Mouse (Mus musculus) telencephalon, adult 2 months (tissue): ENCODE measurements around the gene Sec14l3.
"Not testable (repeated sequence)": the region's sequence is repeated elsewhere in the genome, so short reads cannot be mapped to it uniquely, and the experiment has no call there.

Source experiments
- DNase-seq: peaks from one replicate; pipeline ENCODE4 v3.0.0-alpha.2; 2011; ENCODE audit warnings: low read depth, low spot score

Gene Sec14l3

DNA sequence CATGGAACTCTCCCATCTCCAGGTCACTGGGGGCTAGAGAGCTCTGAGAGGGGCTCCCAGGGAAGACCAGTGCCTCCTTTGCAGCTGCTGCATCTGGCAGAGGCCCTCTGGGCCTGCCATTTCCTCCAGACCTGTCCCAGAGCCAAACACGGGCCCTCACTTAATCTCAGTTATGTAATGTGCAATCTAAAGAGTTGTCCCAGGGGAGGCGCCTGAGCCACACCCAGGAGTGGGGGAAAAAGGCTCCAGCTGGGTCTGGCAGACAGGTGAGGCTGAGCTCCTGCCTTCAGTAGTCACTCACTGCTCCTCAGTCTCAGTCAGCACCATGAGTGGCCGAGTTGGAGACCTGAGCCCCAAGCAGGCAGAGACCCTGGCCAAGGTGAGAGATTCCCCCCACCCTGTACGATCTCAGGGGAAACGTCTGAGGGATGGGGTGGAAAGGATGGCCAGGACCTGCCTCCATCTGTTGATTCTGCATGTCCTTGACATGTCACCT lies at the start of gene Sec14l3:
Gene Sec14l3 (plus strand): TSS at position 215 of the 496 bp plus-strand sequence.
- DNase-seq, result no peak

- DNase-seq, result not testable (repeated sequence)
Measured at GRCm38 (mm10) chr11:4015796-4016195, 48.8 kb upstream of the Sec14l3 start.

GRCm38 (mm10) chr11:4022111-4022510 lies 42.5 kb upstream of the Sec14l3 start:
- DNase-seq, result not testable (repeated sequence)

DNA sequence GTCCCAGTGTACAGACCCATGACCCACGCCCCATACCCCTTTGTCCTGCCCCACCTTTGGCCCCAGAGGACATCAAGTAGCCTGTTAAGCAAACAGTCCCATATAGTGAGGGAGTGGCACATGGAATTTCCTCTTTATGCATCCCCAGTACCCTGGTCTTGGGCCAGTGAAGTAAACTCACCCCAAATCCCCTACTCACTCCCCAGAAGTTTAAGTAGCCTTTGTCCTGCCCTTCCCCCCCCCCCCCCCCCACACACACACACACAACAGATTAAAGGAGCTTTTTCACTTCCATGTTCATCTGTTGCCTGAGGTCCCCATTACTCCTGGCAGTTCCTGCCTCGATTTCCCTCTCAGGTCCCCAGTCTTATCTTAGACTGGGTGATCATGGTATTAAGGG lies 41.3 kb upstream of the Sec14l3 start:
- no peak for DNase-seq

DNA sequence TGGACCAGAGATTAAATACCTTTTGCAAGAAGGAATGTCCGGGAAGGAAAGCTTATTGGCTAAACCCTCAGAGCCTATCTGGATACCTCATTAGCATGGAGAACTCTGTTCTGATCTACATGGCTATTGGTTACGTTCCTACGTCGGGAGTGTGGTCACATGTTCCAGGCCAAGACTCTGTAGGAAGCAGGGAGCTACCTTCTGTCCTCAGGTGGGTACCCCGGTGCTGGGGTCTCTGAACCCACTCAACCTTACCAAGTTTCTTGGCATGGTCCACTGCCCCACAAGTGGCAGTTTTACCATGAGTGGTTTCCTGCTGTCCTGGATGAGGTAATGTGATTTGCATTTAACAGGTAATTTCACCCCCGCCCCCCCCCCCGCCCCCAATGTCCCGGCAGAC lies 37.6 kb upstream of the Sec14l3 start:
- DNase-seq, result no peak

DNA sequence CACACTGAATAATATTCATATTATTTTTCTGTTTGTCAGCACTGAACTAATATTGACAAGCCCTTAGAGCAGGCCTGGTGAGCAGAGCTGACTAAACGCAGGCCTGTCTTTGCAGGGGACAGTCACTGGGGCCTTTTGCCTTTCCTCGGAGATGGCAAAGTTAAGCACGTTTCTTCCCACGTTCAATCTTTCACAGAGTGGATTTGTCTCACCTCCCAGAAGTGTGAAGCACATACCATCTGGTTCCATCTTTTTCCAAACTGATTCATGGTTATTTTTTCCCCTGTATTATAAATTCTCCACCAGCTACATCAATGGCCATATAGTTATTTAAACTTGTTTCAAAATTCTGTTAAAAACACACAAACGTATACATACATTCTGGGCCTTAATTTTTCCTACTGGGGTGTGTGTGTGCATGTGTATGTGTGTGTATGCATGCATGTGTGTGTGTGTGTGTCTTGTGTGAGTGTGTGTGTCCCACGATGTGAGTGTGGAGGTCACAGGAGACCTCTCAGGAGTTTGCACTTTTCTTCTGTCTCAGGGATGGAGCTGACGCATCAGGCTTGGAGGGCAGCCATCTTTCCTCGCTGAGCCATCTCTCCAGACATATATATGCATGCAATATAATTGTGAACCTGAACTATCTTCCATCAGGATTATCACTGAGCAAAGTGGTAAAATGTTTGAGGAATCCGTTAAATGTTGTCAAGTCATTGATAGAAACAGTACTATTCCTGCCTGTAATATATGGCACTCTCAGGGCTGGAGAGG lies 36.9 kb upstream of the Sec14l3 start:
- peak; percentile 94 for DNase-seq

DNA sequence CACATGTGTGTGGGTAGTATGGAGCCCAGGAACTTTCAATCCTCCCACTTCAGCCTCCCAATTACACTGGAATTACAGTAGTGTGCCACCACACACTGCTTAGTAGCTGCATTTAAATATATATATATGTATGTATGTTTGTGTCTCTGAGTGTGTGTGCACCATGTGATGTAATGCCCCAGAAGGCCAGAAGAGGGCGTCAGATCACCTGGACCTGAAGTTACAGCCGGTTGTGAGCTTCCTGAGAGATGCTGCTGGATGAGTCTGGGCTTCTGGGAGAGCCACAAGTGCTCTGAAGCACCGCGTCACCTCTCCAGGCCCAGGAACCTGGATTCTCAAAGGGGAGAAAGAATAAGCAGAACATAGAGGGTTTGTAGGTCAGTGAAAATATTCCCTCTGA lies 35.3 kb upstream of the Sec14l3 start:
- no peak for DNase-seq

GRCm38 (mm10) chr11:4031126-4031941 lies 33.3 kb upstream of the Sec14l3 start, which contains the start of gene Sec14l4:
Gene Sec14l4, plus strand, starts transcription at chr11:4031462.
- no peak for DNase-seq

GRCm38 (mm10) chr11:4031961-4032360 lies 32.7 kb upstream of the Sec14l3 start:
- DNase-seq, result no peak

GRCm38 (mm10) chr11:4033471-4033870 lies 31.2 kb upstream of the Sec14l3 start:
- DNase-seq, result no peak

GRCm38 (mm10) chr11:4034169-4034568 lies 30.5 kb upstream of the Sec14l3 start:
- DNase-seq, result no peak

- no peak for DNase-seq
Measured at GRCm38 (mm10) chr11:4035116-4035892, 29.3 kb upstream of the Sec14l3 start.

GRCm38 (mm10) chr11:4035916-4036315 lies 28.7 kb upstream of the Sec14l3 start:
- DNase-seq, result no peak

DNA sequence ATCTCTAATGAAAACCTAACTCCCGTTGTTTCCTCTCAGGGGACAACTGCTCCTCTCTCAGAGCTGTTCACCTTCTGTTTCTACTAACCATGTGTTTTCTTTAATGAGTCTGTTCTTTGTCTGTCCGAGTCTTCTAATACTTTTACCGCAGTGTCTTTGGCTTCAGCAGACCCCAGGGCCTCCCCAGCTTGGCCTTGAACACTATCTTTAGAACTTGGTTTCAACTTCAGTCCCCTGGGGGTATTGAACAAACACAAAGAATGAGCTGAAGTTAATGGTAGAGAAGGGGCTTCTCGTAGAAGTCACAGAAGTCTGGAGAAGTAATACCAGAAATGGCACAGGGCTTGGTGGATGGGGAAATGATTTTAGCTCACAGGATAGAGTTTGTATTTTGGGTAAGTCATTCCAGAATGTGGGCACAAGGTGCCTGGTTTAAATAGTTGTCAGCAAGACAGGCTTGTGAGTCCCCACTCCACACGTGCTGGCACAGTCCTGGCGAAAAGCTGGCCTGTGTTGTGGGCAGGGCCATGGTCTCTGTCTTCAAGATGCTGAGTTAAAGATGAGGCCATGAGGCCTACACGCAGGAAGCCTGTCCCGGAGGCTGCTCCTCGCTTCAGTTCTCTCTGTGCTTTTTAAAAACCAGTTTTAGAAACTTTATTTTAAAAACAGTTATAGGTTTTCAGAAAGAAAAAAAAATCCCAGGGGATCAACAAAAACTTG lies 28.1 kb upstream of the Sec14l3 start:
- no peak for DNase-seq

GRCm38 (mm10) chr11:4039951-4040350 lies 24.7 kb upstream of the Sec14l3 start:
- DNase-seq, result no peak

DNA sequence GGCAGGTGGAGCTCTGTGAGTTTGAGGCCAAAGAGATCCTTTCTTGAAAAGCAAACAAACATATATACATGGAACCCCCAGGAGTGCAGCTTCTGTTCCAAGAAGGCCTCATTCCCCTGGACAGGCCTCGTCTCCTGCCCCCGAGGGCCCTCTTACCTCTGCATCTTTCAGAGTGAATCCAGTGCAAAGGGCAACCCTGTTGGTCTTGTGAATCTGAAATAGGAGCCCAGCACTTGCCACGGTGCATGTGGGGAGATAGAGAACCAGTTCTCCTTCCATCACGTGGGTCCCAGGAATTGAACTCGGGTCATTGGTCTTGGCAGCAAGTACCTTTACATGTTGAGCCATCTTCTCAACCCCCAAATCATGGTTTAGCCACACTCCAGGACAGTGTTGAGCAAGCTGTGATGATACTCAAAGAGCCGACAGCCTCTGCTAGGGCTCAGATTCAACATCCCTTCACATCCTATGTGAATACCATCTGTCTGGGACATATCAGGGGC lies 23.5 kb upstream of the Sec14l3 start:
- no peak for DNase-seq

DNA sequence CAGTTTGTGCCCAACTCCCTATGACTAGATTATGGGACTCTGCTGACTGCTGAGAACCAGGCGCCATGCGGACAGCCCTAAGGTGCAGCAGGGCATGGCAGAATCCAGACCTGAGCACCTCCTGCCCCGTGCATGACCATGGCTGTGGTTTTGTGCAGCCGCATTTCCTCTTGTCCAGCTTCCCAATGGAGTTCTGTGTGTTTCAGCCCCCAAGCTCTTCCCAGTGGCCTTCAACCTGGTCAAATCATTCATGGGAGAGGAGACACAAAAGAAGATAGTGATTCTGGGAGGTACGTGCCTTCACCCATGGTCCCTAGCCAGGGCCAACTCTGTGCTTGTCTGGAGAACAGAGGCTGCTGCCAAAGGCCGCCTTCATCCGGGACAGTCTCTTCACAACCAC lies 21.6 kb upstream of the Sec14l3 start:
- no peak for DNase-seq

- no peak for DNase-seq
Measured at GRCm38 (mm10) chr11:4046526-4046925, 18.1 kb upstream of the Sec14l3 start.

DNA sequence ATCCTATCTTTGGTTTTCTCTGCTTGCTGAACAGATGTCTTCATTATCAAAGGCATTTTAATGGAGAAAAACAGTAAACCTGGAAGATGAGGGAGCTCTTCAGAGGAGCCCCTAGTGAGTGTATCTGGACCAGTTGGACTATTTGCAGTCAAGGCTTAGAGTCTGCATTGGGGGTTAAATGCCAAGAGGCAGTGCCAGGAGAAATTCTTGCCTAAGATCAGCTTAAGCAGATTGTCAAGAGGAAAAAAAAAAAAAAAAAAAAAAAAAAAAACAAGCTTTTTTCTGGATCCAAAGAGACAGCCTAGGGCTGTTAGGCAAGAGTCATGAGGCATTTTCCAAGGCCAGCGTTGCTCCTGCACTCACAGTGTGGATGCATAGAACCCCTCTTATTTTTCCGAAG lies 16.9 kb upstream of the Sec14l3 start:
- DNase-seq, result no peak

GRCm38 (mm10) chr11:4048438-4048837 lies 16.2 kb upstream of the Sec14l3 start:
- DNase-seq, result no peak

DNA sequence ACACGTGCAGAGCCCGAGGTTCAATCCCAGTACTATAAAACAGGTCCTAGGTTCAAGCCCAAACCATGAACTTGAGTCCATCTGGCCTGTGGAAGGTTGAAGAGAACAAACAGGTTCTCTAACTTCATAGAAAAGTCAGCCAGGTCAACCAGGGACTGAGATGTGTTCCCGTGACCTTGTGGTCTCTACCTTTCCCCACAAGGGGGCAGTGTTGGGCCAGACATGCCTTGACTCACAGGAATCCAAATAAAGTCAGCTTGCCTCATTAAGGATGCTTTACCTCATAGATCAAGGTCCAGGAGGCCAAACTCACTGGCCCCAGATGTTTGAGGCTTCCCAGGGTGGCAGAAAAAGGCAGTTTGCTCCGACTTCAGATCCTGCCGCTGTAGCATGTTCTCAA lies 11.1 kb upstream of the Sec14l3 start:
- peak; percentile 35 for DNase-seq
